Mouse (Mus musculus): ENCODE measurements around the gene Pck2. TPM values are rescaled to one million over a fixed set of nuclear protein-coding genes. Genes with fewer than 3 reads are reported as not detected.

Gene Pck2
- total and polyA plus RNA-seq, 3 experiments = 9.0 to 13.3 (median 9.4) TPM

DNA sequence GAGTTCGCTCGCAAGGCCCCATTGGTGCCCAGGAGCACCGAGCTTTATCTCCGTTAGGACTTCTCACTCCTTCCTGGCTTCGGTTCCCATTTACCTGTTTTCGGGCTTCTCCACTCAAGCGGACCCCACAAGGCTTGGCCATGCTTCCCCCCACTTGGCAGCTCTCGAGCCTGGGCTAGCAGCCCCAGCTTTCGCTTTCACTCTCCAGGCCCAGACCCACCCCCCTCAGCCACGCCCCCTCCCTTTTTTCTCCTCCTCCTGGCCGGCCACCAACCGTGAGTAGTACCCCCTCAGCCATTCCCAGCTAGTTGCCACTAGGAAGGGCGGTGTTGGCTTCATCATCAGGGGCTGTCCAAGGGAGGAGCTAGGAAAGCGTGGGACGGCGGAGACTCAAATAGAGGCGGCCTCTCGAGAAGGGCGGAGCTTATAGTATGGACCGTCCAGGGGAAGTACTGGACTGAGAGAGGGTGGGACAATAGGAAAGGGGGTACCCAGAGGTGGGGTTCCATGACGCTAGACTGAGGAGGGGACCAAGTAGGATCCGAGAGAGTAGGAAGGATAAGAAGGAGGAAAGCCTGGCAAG, 50.8 kb downstream of the Pck2 start, which contains the start of gene Psme2:
TSS of gene Psme2 (minus strand) at position 366 of the 583 bp plus-strand sequence.
- Histone ChIP-seq H3K27me3 (ENCODE audit: control insufficient read depth, insufficient read depth, low read length) (no peaks in the 10 kb centered on the region), H3K4me1 (ENCODE audit: control insufficient read depth, insufficient read depth, low read length) (peaks cover 7% of the 10 kb centered on the region), H3K36me3 (ENCODE audit: control insufficient read depth, insufficient read depth, low read length) (peaks cover 4% of the 10 kb centered on the region; the same call in 1 of the 2 replicates), H3K79me2 (replicated peaks; ENCODE audit: control insufficient read depth, insufficient read depth, low read length) (peaks cover 3% of the 10 kb centered on the region; the same call in 1 of the 2 replicates), H3K4me3 (peak within 1 kb of the TSS; percentile 81), H3K9ac (ENCODE audit: low read depth, low read length) (peak within 1 kb of the TSS; percentile 98), H3K27ac (peak within 1 kb of the TSS; percentile 97)
- intact Hi-C loops (cut with DNase I) = loop anchor here (2.0 kb wide), 1 partner anchor 14 kb away; no protein-coding TSS in a partner anchor
- TF ChIP-seq EP300 (IDR thresholded peaks at IDR 0.05; ENCODE audit: insufficient read depth, low read depth, low read length) = no peak
- TF ChIP-seq POLR2A (IDR thresholded peaks at IDR 0.05; ENCODE audit: insufficient read depth, low read depth, low read length) = peak; percentile 84
- no peak for TF ChIP-seq CTCF (IDR thresholded peaks at IDR 0.05)
- peak; percentile 93 to 96 for DNase-seq
- under 1% methylated on average over 22 of the region's 22 CpGs for WGBS

DNA sequence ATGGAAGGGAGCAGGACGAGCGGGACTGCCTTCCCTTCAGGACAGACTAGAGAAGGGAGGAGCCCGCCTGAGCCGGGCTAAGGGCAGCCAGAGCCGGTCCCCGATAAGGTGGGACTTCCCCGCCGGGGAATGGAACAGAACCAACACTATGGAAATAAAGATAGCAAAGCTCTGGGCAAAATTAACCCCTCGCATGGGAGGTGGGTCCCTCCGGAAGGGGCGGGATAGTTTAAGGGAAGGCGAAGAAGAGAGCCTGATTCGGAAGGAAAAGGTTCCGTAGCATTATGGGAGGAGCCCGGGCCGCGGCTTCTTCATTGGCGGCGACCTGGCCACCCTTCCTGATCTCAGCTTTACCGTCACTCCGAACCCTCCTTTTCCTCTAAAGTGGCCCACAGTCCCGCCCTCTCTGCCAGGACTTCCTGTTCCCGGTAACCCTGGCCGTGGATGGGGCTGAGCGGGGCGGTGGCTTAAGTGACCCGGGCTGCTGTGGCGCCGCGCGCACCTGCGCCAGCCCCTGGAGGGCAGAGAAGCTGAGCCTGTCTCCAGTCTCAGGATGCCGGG, 51.3 kb downstream of the Pck2 start, which contains the start of gene Rnf31:
TSS of gene Rnf31 (plus strand) at position 378 of the 561 bp plus-strand sequence.
- H3K27ac ChIP-seq = peak within 1 kb of the TSS; percentile 97
- peaks cover 4% of the 10 kb centered on the region; the same call in 1 of the 2 replicates for H3K36me3 ChIP-seq (ENCODE audit: control insufficient read depth, insufficient read depth, low read length)
- H3K79me2 ChIP-seq (replicated peaks; ENCODE audit: control insufficient read depth, insufficient read depth, low read length) = peaks cover 3% of the 10 kb centered on the region; the same call in 1 of the 2 replicates
- H3K9ac ChIP-seq (ENCODE audit: low read depth, low read length) = peak within 1 kb of the TSS; percentile 98
- TF ChIP-seq POLR2A (IDR thresholded peaks at IDR 0.05; ENCODE audit: insufficient read depth, low read depth, low read length) (peak; percentile 69; the same call in 1 of the 2 replicates), CTCF (IDR thresholded peaks at IDR 0.05) (no peak), EP300 (IDR thresholded peaks at IDR 0.05; ENCODE audit: insufficient read depth, low read depth, low read length) (0 out of 2 replicates have a peak, but pooled peaks have one; percentile 51)
- H3K4me1 ChIP-seq (ENCODE audit: control insufficient read depth, insufficient read depth, low read length) = peaks cover 7% of the 10 kb centered on the region
- peak; percentile 91 to 97 for DNase-seq
- intact Hi-C loops (cut with DNase I) = loop anchor here (2.0 kb wide), 1 partner anchor 13 kb away; no protein-coding TSS in a partner anchor
- WGBS = under 1% methylated on average over 33 of the region's 33 CpGs
- H3K4me3 ChIP-seq = peak within 1 kb of the TSS; percentile 81
- H3K27me3 ChIP-seq (ENCODE audit: control insufficient read depth, insufficient read depth, low read length) = no peaks in the 10 kb centered on the region

DNA sequence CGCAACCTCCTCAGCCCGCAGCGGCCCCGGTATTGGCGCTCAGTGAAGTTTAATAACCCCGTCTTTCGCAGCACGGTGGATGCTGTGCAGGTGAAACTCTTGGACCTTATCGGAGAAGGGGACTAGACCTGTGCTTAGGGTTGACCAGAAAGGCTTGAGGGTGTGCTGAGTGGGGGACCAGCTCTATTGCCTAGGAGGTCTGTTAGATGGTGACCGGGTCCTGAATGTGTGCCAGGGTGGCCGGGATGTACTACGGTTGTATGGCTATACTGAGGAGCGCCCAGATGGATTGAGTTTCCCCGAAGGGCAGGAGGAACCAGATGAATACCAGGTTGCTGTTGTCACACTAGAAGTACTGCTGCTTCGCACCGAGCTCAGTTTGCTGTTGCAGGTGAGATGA, 52.2 kb downstream of the Pck2 start:
- 2% methylated on average over 16 of the region's 16 CpGs for WGBS
- peaks cover 3% of the 10 kb centered on the region; the same call in 1 of the 2 replicates for H3K79me2 ChIP-seq (replicated peaks; ENCODE audit: control insufficient read depth, insufficient read depth, low read length)
- intact Hi-C loops (cut with DNase I) = no loop called here
- H3K27me3 ChIP-seq (ENCODE audit: control insufficient read depth, insufficient read depth, low read length) = no peaks in the 10 kb centered on the region
- peak overlapping the region; percentile 72 for H3K4me3 ChIP-seq
- TF ChIP-seq CTCF (IDR thresholded peaks at IDR 0.05) (no peak), EP300 (IDR thresholded peaks at IDR 0.05; ENCODE audit: insufficient read depth, low read depth, low read length) (no peak), POLR2A (IDR thresholded peaks at IDR 0.05; ENCODE audit: insufficient read depth, low read depth, low read length) (no peak)
- peak overlapping the region; percentile 97 for H3K27ac ChIP-seq
- DNase-seq = no peak
- peak overlapping the region; percentile 98 for H3K9ac ChIP-seq (ENCODE audit: low read depth, low read length)
- peaks cover 7% of the 10 kb centered on the region for H3K4me1 ChIP-seq (ENCODE audit: control insufficient read depth, insufficient read depth, low read length)
- H3K36me3 ChIP-seq (ENCODE audit: control insufficient read depth, insufficient read depth, low read length) = peaks cover 4% of the 10 kb centered on the region; the same call in 1 of the 2 replicates

DNA sequence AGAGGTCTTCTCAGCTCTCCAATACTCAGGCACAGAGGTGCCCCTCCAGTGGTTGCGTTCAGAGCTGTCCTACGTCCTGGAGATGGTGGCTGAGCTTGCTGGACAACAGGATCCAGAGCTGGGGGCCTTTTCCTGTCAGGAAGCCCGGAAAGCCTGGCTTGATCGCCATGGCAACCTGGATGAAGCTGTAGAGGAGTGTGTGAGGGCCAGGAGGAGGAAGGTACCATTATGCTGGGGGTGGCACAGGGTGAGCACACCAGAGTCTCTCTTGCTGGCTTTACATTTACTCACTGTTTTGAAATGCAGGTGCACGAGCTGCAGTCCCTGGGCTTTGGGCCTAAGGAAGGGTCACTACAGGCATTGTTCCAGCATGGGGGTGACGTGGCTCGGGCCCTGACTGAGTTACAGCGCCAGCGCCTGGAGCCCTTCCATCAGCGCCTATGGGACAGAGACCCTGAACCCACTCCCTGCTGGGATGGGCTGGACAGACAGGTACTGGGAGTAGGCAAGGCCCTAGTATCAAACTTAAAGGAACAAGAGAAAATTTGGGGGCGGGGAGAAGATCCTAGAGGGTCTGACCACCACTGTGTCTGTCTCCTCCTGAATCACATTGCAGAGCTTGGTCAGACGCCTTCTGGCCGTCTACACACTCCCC, 56.1 kb downstream of the Pck2 start:
- no peak overlapping the region for H3K27ac ChIP-seq
- peaks cover 3% of the 10 kb centered on the region; the same call in 1 of the 2 replicates for H3K79me2 ChIP-seq (replicated peaks; ENCODE audit: control insufficient read depth, insufficient read depth, low read length)
- DNase-seq = no peak
- H3K36me3 ChIP-seq (ENCODE audit: control insufficient read depth, insufficient read depth, low read length) = no peaks in the 10 kb centered on the region; the same call in 1 of the 2 replicates
- no peak overlapping the region for H3K4me3 ChIP-seq
- TF ChIP-seq EP300 (IDR thresholded peaks at IDR 0.05; ENCODE audit: insufficient read depth, low read depth, low read length) (no peak), CTCF (IDR thresholded peaks at IDR 0.05) (no peak), POLR2A (IDR thresholded peaks at IDR 0.05; ENCODE audit: insufficient read depth, low read depth, low read length) (no peak)
- no peak overlapping the region for H3K9ac ChIP-seq (ENCODE audit: low read depth, low read length)
- intact Hi-C loops (cut with DNase I) = no loop called here
- 70% methylated on average over 13 of the region's 13 CpGs for WGBS
- no peaks in the 10 kb centered on the region for H3K27me3 ChIP-seq (ENCODE audit: control insufficient read depth, insufficient read depth, low read length)
- peaks cover 7% of the 10 kb centered on the region for H3K4me1 ChIP-seq (ENCODE audit: control insufficient read depth, insufficient read depth, low read length)

DNA sequence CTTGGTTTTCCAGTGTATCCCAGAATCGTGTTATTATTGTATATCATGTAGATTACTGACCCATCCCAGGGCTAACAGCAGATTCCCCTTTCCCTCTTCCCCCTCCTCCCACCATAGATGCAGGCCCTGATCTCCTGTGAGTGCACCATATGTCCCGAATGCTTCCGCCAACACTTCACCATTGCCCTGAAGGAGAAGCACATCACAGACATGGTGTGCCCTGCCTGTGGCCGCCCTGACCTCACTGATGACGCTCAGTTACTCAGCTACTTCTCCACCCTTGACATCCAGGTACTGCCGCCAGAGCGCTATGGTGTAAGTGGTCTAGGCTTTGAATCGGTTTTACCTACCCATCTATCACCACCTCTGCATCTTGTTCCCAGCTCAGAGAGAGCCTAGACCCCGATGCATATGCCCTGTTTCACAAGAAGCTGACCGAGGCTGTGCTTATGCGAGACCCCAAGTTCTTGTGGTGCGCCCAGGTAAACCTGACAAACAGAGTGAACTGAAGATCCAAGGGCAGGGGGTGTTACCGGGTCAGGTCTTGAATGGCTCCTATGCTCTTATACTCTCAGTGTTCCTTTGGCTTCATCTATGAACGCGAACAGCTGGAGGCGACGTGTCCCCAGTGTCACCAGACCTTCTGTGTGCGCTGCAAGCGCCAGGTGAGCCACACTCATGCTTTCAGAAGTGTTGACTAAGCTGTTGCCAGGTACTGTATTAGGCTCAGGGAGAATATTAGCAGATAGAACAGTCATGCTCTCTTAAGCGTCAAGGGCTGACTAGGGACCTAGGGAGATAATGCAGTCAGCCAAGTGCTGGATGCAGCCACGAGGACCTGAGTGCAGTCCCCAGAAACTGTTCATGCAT, 58.7 kb downstream of the Pck2 start:
- no peaks in the 10 kb centered on the region for H3K36me3 ChIP-seq (ENCODE audit: control insufficient read depth, insufficient read depth, low read length)
- H3K27me3 ChIP-seq (ENCODE audit: control insufficient read depth, insufficient read depth, low read length) = no peaks in the 10 kb centered on the region
- no peak overlapping the region for H3K4me3 ChIP-seq
- peaks cover 5% of the 10 kb centered on the region for H3K4me1 ChIP-seq (ENCODE audit: control insufficient read depth, insufficient read depth, low read length)
- TF ChIP-seq EP300 (IDR thresholded peaks at IDR 0.05; ENCODE audit: insufficient read depth, low read depth, low read length) (no peak), CTCF (IDR thresholded peaks at IDR 0.05) (no peak), POLR2A (IDR thresholded peaks at IDR 0.05; ENCODE audit: insufficient read depth, low read depth, low read length) (no peak)
- no peak for DNase-seq
- 96% methylated on average over 21 of the region's 21 CpGs for WGBS
- no peak overlapping the region for H3K27ac ChIP-seq
- H3K79me2 ChIP-seq (replicated peaks; ENCODE audit: control insufficient read depth, insufficient read depth, low read length) = peaks cover 2% of the 10 kb centered on the region; the same call in 1 of the 2 replicates
- intact Hi-C loops (cut with DNase I) = no loop called here
- H3K9ac ChIP-seq (ENCODE audit: low read depth, low read length) = no peak overlapping the region

Other genes with a start within 250 kb of the Pck2 start
- gene Dhrs4, start 61.5 kb upstream of the Pck2 start, total RNA-seq (2021) = 100 to 1,000 TPM; 106 to 125 TPM
- gene Dhrs4, start 61.5 kb upstream of the Pck2 start, polyA plus RNA-seq (2012; rRNA removed) = 64.7 and 85.7 TPM in 2 replicates
- gene Carmil3, start 49.6 kb upstream of the Pck2 start, total RNA-seq (2021) = 1 to 10 TPM; 1.3 to 2.0 TPM
- gene Carmil3, start 49.6 kb upstream of the Pck2 start, polyA plus RNA-seq (2012; rRNA removed) = 3.4 and 4.8 TPM in 2 replicates
- not detected for gene Cpne6, start 29.8 kb upstream of the Pck2 start, total RNA-seq (2021)
- gene Cpne6, start 29.8 kb upstream of the Pck2 start, polyA plus RNA-seq (2012; rRNA removed) = 0.25 and 0.26 TPM in 2 replicates
- not detected for gene Nrl, start 15.3 kb upstream of the Pck2 start, total RNA-seq (2021)
- not detected in 2 replicates for gene Nrl, start 15.3 kb upstream of the Pck2 start, polyA plus RNA-seq (2012; rRNA removed)
- gene Dcaf11, start 19.7 kb downstream of the Pck2 start, total RNA-seq (2021) = 100 to 1,000 TPM; 136 to 160 TPM
- gene Dcaf11, start 19.7 kb downstream of the Pck2 start, polyA plus RNA-seq (2012; rRNA removed) = 151 and 186 TPM in 2 replicates
- gene A730061H03Rik, start 20.1 kb downstream of the Pck2 start, total RNA-seq (2021) = not detected
- 0.74 and 1.2 TPM in 2 replicates for gene A730061H03Rik, start 20.1 kb downstream of the Pck2 start, polyA plus RNA-seq (2012; rRNA removed)
- gene Fitm1, start 35.4 kb downstream of the Pck2 start, total RNA-seq (2021) = 100 to 1,000 TPM; 165 to 187 TPM
- gene Fitm1, start 35.4 kb downstream of the Pck2 start, polyA plus RNA-seq (2012; rRNA removed) = 323 and 403 TPM in 2 replicates
- gene Psme1, start 37.9 kb downstream of the Pck2 start, total RNA-seq (2021) = 100 to 1,000 TPM; 231 to 264 TPM
- gene Psme1, start 37.9 kb downstream of the Pck2 start, polyA plus RNA-seq (2012; rRNA removed) = 101 and 118 TPM in 2 replicates
- 10 to 100 TPM; 58.4 to 61.1 TPM for gene Emc9, start 45.0 kb downstream of the Pck2 start, total RNA-seq (2021)
- gene Emc9, start 45.0 kb downstream of the Pck2 start, polyA plus RNA-seq (2012; rRNA removed) = 52.9 and 54.2 TPM in 2 replicates
- gene Psme2, start 50.8 kb downstream of the Pck2 start, total RNA-seq (2021) = 100 to 1,000 TPM; 119 to 120 TPM
- 37.3 and 56.7 TPM in 2 replicates for gene Psme2, start 50.8 kb downstream of the Pck2 start, polyA plus RNA-seq (2012; rRNA removed)
- gene Rnf31, start 51.4 kb downstream of the Pck2 start, total RNA-seq (2021) = 10 to 100 TPM; 27.5 to 30.9 TPM
- gene Rnf31, start 51.4 kb downstream of the Pck2 start, polyA plus RNA-seq (2012; rRNA removed) = 19.7 and 24.3 TPM in 2 replicates
- gene Irf9, start 63.3 kb downstream of the Pck2 start, total RNA-seq (2021) = 1 to 10 TPM; 9.7 to 9.8 TPM
- gene Irf9, start 63.3 kb downstream of the Pck2 start, polyA plus RNA-seq (2012; rRNA removed) = 22.2 and 29.3 TPM in 2 replicates
- under 1 TPM in 1 of 2 experiments, not detected in 1; 0.32 TPM for gene Rec8, start 77.8 kb downstream of the Pck2 start, total RNA-seq (2021)
- 0.12 and 0.29 TPM in 2 replicates for gene Rec8, start 77.8 kb downstream of the Pck2 start, polyA plus RNA-seq (2012; rRNA removed)
- gene Ipo4, start 95.7 kb downstream of the Pck2 start, total RNA-seq (2021) = 10 to 100 TPM; 51.3 to 64.1 TPM
- gene Ipo4, start 95.7 kb downstream of the Pck2 start, polyA plus RNA-seq (2012; rRNA removed) = 68.2 and 68.9 TPM in 2 replicates
- gene Gm49378, start 97.6 kb downstream of the Pck2 start, total RNA-seq (2021) = 1 to 10 TPM; 2.5 to 3.8 TPM
- 3.5 and 5.0 TPM in 2 replicates for gene Gm49378, start 97.6 kb downstream of the Pck2 start, polyA plus RNA-seq (2012; rRNA removed)
- gene Tm9sf1, start 103.5 kb downstream of the Pck2 start, total RNA-seq (2021) = 10 to 100 TPM; 39.4 to 40.6 TPM
- gene Tm9sf1, start 103.5 kb downstream of the Pck2 start, polyA plus RNA-seq (2012; rRNA removed) = 50.6 and 63.0 TPM in 2 replicates
- gene Tssk4, start 109.9 kb downstream of the Pck2 start, total RNA-seq (2021) = under 1 TPM; 0.34 to 0.47 TPM
- gene Tssk4, start 109.9 kb downstream of the Pck2 start, polyA plus RNA-seq (2012; rRNA removed) = 0.55 and 0.61 TPM in 2 replicates
- 10 to 100 TPM; 45.3 to 49.1 TPM for gene Mdp1, start 120.2 kb downstream of the Pck2 start, total RNA-seq (2021)
- gene Mdp1, start 120.2 kb downstream of the Pck2 start, polyA plus RNA-seq (2012; rRNA removed) = 35.7 and 54.9 TPM in 2 replicates
- gene Gmpr2, start 131.7 kb downstream of the Pck2 start, total RNA-seq (2021) = 1 to 10 TPM; 8.1 to 9.0 TPM
- 11.8 and 18.2 TPM in 2 replicates for gene Gmpr2, start 131.7 kb downstream of the Pck2 start, polyA plus RNA-seq (2012; rRNA removed)
- gene Nedd8, start 131.9 kb downstream of the Pck2 start, total RNA-seq (2021) = 100 to 1,000 TPM; 242 to 262 TPM
- 265 and 340 TPM in 2 replicates for gene Nedd8, start 131.9 kb downstream of the Pck2 start, polyA plus RNA-seq (2012; rRNA removed)
- gene Tinf2, start 141.6 kb downstream of the Pck2 start, total RNA-seq (2021) = 10 to 100 TPM; 12.6 to 12.8 TPM
- 7.6 and 8.5 TPM in 2 replicates for gene Tinf2, start 141.6 kb downstream of the Pck2 start, polyA plus RNA-seq (2012; rRNA removed)
- gene Tgm1, start 173.7 kb downstream of the Pck2 start, total RNA-seq (2021) = under 1 TPM; 0.16 to 0.43 TPM
- 0.31 and 0.41 TPM in 2 replicates for gene Tgm1, start 173.7 kb downstream of the Pck2 start, polyA plus RNA-seq (2012; rRNA removed)
- gene Rabggta, start 182.0 kb downstream of the Pck2 start, total RNA-seq (2021) = 10 to 100 TPM; 12.5 to 13.0 TPM
- gene Rabggta, start 182.0 kb downstream of the Pck2 start, polyA plus RNA-seq (2012; rRNA removed) = 26.3 and 32.2 TPM in 2 replicates
- gene Dhrs1, start 205.4 kb downstream of the Pck2 start, total RNA-seq (2021) = 10 to 100 TPM; 35.4 to 40.2 TPM
- 82.9 and 85.8 TPM in 2 replicates for gene Dhrs1, start 205.4 kb downstream of the Pck2 start, polyA plus RNA-seq (2012; rRNA removed)
- 10 to 100 TPM; 10.1 to 11.4 TPM for gene Nop9, start 205.4 kb downstream of the Pck2 start, total RNA-seq (2021)
- gene Nop9, start 205.4 kb downstream of the Pck2 start, polyA plus RNA-seq (2012; rRNA removed) = 8.3 and 13.1 TPM in 2 replicates
- gene Cideb, start 218.2 kb downstream of the Pck2 start, total RNA-seq (2021) = under 1 TPM; 0.81 to 0.98 TPM
- gene Cideb, start 218.2 kb downstream of the Pck2 start, polyA plus RNA-seq (2012; rRNA removed) = 6.7 and 8.1 TPM in 2 replicates
- under 1 TPM in 1 of 2 experiments, not detected in 1; 0.20 TPM for gene Ltb4r2, start 221.2 kb downstream of the Pck2 start, total RNA-seq (2021)
- gene Ltb4r2, start 221.2 kb downstream of the Pck2 start, polyA plus RNA-seq (2012; rRNA removed) = 0.06 and 0.20 TPM in 2 replicates
- gene Ltb4r1, start 225.7 kb downstream of the Pck2 start, total RNA-seq (2021) = under 1 TPM; 0.34 to 0.36 TPM
- gene Ltb4r1, start 225.7 kb downstream of the Pck2 start, polyA plus RNA-seq (2012; rRNA removed) = 0.76 TPM in 2 replicates
- 10 to 100 TPM; 16.1 to 20.3 TPM for gene Adcy4, start 243.8 kb downstream of the Pck2 start, total RNA-seq (2021)
- 36.5 and 40.0 TPM in 2 replicates for gene Adcy4, start 243.8 kb downstream of the Pck2 start, polyA plus RNA-seq (2012; rRNA removed)
- 1 to 10 TPM; 2.2 to 2.4 TPM for gene Ripk3, start 248.6 kb downstream of the Pck2 start, total RNA-seq (2021)
- gene Ripk3, start 248.6 kb downstream of the Pck2 start, polyA plus RNA-seq (2012; rRNA removed) = 3.5 and 4.1 TPM in 2 replicates